Mouse (Mus musculus) urinary bladder, postnatal 36 days (tissue): ENCODE data around the gene Calhm3.

Experiments
- DNase-seq, 2 experiments: peaks; one replicate each; pipeline ENCODE4 v3.0.0; 2022; ENCODE audit warnings: low spot score in 2 of 2, mixed read lengths in 1 of 2

The Calhm3 gene

GRCm38 (mm10) chr19:47118634-47119033 lies 38.9 kb downstream of the Calhm3 start:
- no peak for DNase-seq

GRCm38 (mm10) chr19:47104641-47105271 lies 52.8 kb downstream of the Calhm3 start:
- no peak for DNase-seq
